Mouse (Mus musculus) lung, embryonic 15.5 days (tissue): Measurements from ENCODE around the gene Crip3. TPM values are rescaled to one million over a fixed set of nuclear protein-coding genes. Genes with fewer than 3 reads are reported as not detected.

ENCODE experiments used
- ATAC-seq: fragments of 200-750 bp; cut with Nextera tagmentation; 2 replicates; pipeline ENCODE4 v1.8.0; 2017; ENCODE audit warnings: moderate number of reproducible peaks, borderline replicate concordance; ENCODE audit not compliant: low FRiP score, low TSS enrichment; ENCODE audit errors: extremely low read depth
- H3K27ac ChIP-seq: fragments of 300-500 bp; sonication (generic); 2 replicates; pipeline ENCODE4 v1.5.1; 2015; ENCODE audit warnings: moderate library complexity, mild to moderate bottlenecking, inconsistent platforms
- H3K27me3 ChIP-seq: fragments of 300-500 bp; sonication (generic); 2 replicates; pipeline ENCODE4 v1.6.1; 2015; ENCODE audit warnings: inconsistent platforms
- H3K36me3 ChIP-seq: fragments of 300-500 bp; sonication (generic); 2 replicates; pipeline ENCODE4 v1.6.1; 2015; ENCODE audit warnings: inconsistent platforms
- H3K4me1 ChIP-seq: fragments of 300-500 bp; sonication (generic); 2 replicates; pipeline ENCODE4 v1.6.1; 2015; ENCODE audit warnings: inconsistent platforms
- H3K4me2 ChIP-seq: fragments of 300-500 bp; sonication (generic); 2 replicates; pipeline ENCODE4 v1.6.1; 2015; ENCODE audit warnings: inconsistent platforms, mild to moderate bottlenecking, moderate library complexity
- H3K4me3 ChIP-seq: fragments of 300-500 bp; sonication (generic); 2 replicates; pipeline ENCODE4 v1.5.1; 2015; ENCODE audit warnings: mild to moderate bottlenecking, inconsistent platforms
- H3K9ac ChIP-seq: fragments of 300-500 bp; sonication (generic); 2 replicates; pipeline ENCODE4 v1.6.1; 2015; ENCODE audit warnings: inconsistent platforms
- H3K9me3 ChIP-seq: fragments of 300-500 bp; sonication (generic); 2 replicates; pipeline ENCODE4 v1.6.1; 2016; ENCODE audit warnings: inconsistent platforms
- WGBS: fragments of 180-500 bp; shearing (Covaris S2); methylation state at CpG from one replicate; pipeline ENCODE4 v1.1.7; 2015; 5-methylcytosine and 5-hydroxymethylcytosine counted together
- polyA plus RNA-seq: library from polyadenylated mRNA; unstranded; fragments of >200 nt; fragmentation: Nextera tagmentation; extraction: Ambion mirVana; gene quantifications from 2 replicates; pipeline ENCODE4 v1.2.1, GENCODE M21; 2015

Gene Crip3
- polyA plus RNA-seq, 1 experiment from 2014 or later = 7.8 TPM

DNA sequence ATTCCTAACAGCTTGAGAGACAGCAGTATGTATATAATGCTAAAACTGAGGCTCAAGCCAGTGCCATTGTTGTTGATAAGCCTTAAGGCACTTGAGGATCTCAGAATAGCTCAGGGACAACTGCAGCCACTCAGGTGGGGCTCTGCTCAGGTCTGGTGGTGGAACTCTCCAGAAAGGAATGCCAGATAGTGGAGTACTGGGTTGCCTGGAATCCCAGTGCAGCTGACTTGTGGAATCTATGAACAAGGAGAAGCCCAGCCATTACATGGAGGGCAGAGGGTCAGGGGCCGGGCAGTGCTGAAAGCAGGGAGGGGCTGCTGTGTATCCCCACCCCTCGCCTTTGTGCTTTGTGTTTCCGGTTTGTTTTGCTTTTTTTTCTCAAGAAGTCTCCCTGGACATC lies 29.7 kb downstream of the Crip3 start:
- 15% methylated on average over 3 of the region's 3 CpGs for WGBS
- Histone ChIP-seq H3K9me3 (no peaks in the 10 kb centered on the region), H3K36me3 (no peaks in the 10 kb centered on the region), H3K9ac (no peak overlapping the region), H3K4me3 (no peak overlapping the region), H3K27ac (no peak overlapping the region), H3K27me3 (peaks cover 89% of the 10 kb centered on the region), H3K4me2 (no peak overlapping the region), H3K4me1 (peaks cover 34% of the 10 kb centered on the region)
- ATAC-seq = no peak

DNA sequence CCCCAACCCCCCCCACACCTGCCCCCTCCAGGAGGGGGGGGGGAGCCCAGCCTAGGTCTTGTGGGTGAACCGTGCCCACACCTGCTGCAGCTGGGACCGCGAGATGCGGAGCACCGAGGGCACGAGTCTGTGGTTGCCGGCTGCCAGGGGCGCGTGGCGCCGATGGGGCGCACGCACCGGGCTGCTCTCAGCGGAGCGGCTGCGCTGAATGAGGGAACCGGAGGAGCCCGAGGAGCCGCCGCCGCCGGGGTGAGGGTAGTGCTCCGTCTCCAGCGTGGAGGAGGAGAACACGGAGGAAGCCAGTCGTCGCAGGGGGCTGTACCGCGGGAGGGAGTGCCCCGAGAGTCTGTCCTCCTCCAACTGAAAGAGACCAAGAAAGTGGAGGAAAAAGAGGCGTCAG lies 31.9 kb downstream of the Crip3 start:
- WGBS = under 1% methylated on average over 32 of the region's 32 CpGs
- no peaks in the 10 kb centered on the region for H3K36me3 ChIP-seq
- no peak overlapping the region for H3K27ac ChIP-seq
- H3K9ac ChIP-seq = peak overlapping the region; percentile 29
- no peaks in the 10 kb centered on the region for H3K9me3 ChIP-seq
- H3K27me3 ChIP-seq = peaks cover 67% of the 10 kb centered on the region
- peak overlapping the region; percentile 36 for H3K4me3 ChIP-seq
- ATAC-seq = no peak
- peak overlapping the region; percentile 73 for H3K4me2 ChIP-seq
- peaks cover 16% of the 10 kb centered on the region for H3K4me1 ChIP-seq

DNA sequence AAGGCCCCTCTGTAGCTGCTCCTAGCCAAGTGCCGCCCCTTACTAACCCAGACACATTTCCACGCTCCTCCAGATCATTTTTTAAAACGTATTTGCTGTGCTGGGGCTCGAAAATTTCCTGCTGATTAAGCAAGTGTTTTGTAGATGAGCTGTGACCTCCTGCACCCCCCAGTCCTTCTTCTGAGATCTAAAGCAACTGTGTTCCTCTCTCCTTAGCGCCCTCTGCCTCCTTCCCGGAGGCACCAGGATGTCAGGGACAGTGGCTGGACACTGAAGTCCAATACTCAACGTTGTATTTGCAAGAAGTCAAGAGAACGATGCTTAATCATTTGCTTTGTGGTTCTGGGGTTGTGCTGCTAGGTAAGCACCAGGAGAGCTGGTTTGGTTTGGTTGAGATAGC lies 32.6 kb downstream of the Crip3 start:
- Histone ChIP-seq H3K4me3 (peak overlapping the region; percentile 36), H3K27me3 (peaks cover 64% of the 10 kb centered on the region), H3K9me3 (no peaks in the 10 kb centered on the region), H3K4me1 (peaks cover 13% of the 10 kb centered on the region), H3K36me3 (no peaks in the 10 kb centered on the region), H3K4me2 (peak overlapping the region; percentile 73), H3K27ac (no peak overlapping the region), H3K9ac (peak overlapping the region; percentile 29)
- ATAC-seq = no peak
- 4% methylated on average over 8 of the region's 8 CpGs for WGBS

DNA sequence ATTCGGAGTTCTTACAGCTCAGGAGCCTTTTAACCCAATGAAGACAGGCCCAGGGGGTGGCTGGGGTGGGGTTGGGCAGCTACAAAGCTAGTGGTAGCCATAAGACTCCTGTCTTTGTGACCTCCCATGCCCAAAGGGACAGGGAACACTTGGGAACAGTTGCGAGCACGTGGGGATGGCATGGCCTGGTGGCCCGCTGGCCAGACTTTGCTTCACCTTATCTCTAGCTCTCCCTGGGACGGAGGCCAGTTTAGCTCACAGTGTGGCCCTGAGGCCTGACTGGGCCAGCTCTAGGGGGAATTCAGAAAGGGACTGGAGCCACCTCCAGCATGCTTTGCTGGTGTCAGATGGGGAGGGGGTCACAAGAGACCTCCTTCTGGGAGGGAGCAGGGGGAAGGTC lies 33.5 kb downstream of the Crip3 start:
- H3K9ac ChIP-seq = no peak overlapping the region
- H3K27me3 ChIP-seq = peaks cover 58% of the 10 kb centered on the region
- H3K27ac ChIP-seq = no peak overlapping the region
- H3K9me3 ChIP-seq = no peaks in the 10 kb centered on the region
- peaks cover 13% of the 10 kb centered on the region for H3K4me1 ChIP-seq
- 70% methylated on average over 5 of the region's 5 CpGs for whole genome bisulfite sequencing
- no peaks in the 10 kb centered on the region for H3K36me3 ChIP-seq
- no peak overlapping the region for H3K4me2 ChIP-seq
- no peak overlapping the region for H3K4me3 ChIP-seq
- no peak for ATAC-seq

DNA sequence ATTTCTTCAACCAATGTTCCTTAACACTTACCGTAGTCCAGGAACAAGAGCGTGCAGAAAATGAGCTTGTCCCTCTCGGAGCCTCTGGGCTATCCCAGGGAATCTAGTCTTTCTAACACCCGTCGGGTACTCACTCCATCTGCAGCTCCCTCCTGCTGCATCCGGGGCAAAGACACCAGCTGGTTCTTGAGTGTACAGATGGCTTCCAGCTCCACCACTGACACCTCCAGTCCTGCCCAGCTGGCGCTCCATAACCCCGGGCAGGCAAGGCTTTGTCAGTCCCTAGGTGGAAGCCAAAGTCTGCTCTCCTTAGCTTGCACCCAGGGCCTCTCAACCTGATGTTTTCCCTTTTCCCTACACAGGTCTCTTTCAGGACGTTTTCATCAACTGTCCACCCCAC lies 39.1 kb downstream of the Crip3 start:
- H3K4me1 ChIP-seq = no peaks in the 10 kb centered on the region
- H3K27ac ChIP-seq = no peak overlapping the region
- H3K9ac ChIP-seq = no peak overlapping the region
- WGBS = 56% methylated on average over 9 of the region's 9 CpGs
- no peaks in the 10 kb centered on the region for H3K9me3 ChIP-seq
- ATAC-seq = no peak
- H3K36me3 ChIP-seq = no peaks in the 10 kb centered on the region
- H3K4me3 ChIP-seq = no peak overlapping the region
- peaks cover 7% of the 10 kb centered on the region for H3K27me3 ChIP-seq
- no peak overlapping the region for H3K4me2 ChIP-seq

DNA sequence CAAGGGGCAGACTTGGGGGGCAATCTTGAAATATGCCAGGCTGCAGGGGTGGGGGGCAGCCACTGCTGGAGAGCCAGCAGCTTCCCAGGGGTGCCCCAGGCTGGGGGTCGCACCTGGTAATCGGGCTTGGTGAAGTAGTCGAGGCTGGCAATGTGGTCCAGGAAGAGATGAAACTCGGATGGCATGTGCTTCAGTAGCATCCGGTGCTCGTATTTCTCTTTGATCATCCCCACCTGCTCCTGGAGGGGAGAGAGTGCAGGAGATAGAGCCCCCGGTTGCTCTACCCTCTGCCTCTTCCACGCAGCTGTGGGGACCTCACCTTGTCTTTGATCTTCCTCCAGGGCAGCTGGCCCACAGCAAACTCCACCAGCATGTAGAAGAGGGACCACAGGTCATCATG lies 47.9 kb downstream of the Crip3 start:
- no peaks in the 10 kb centered on the region for H3K4me1 ChIP-seq

DNA sequence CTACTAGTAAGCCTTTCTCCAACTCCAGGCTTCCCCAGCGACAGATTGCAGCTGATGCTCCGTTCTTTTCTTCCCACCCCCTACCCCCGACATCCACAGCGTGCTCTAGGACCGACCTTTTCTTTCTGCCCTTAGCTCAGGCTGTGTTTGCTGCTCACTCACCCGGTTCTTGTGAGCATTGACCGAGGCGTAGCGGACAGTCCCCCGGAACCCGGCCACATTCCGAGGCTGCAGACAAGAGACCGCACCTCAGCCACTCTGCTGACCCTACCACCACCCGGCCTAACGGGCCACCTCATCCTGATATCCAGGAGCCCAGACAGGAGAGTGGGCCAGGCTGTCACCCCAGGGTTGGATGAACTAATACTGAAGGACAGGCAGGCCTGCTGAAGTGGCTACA lies 48.6 kb downstream of the Crip3 start:
- no peak for ATAC-seq
- H3K4me2 ChIP-seq = no peak overlapping the region
- no peaks in the 10 kb centered on the region for H3K9me3 ChIP-seq
- no peak overlapping the region for H3K9ac ChIP-seq
- no peaks in the 10 kb centered on the region for H3K4me1 ChIP-seq
- 77% methylated on average over 15 of the region's 15 CpGs for WGBS
- H3K4me3 ChIP-seq = no peak overlapping the region
- peaks cover 18% of the 10 kb centered on the region; the same call in 1 of the 2 replicates for H3K27me3 ChIP-seq
- no peak overlapping the region for H3K27ac ChIP-seq
- H3K36me3 ChIP-seq = no peaks in the 10 kb centered on the region

More for the DNA sequence above, 47.9 kb downstream of the Crip3 start:
- Histone ChIP-seq H3K9me3 (no peaks in the 10 kb centered on the region), H3K36me3 (no peaks in the 10 kb centered on the region), H3K9ac (no peak overlapping the region), H3K4me2 (no peak overlapping the region), H3K4me3 (no peak overlapping the region), H3K27ac (no peak overlapping the region), H3K27me3 (peaks cover 18% of the 10 kb centered on the region; the same call in 1 of the 2 replicates)
- 52% methylated on average over 8 of the region's 8 CpGs for WGBS
- ATAC-seq = no peak

Other genes starting within 250 kb of the Crip3 start
- gene Polh, start 226.3 kb upstream of the Crip3 start, polyA plus RNA-seq = 21.4 and 21.9 TPM in 2 replicates
- gene Xpo5, start 226.1 kb upstream of the Crip3 start, polyA plus RNA-seq = 34.6 and 35.5 TPM in 2 replicates
- 84.6 and 92.4 TPM in 2 replicates for gene Polr1c, start 180.9 kb upstream of the Crip3 start, polyA plus RNA-seq
- 102 and 118 TPM in 2 replicates for gene Yipf3, start 180.8 kb upstream of the Crip3 start, polyA plus RNA-seq
- 0.66 and 0.79 TPM in 2 replicates for gene Lrrc73, start 175.4 kb upstream of the Crip3 start, polyA plus RNA-seq
- gene Tjap1, start 145.9 kb upstream of the Crip3 start, polyA plus RNA-seq = 36.2 and 37.5 TPM in 2 replicates
- gene Dlk2, start 131.5 kb upstream of the Crip3 start, polyA plus RNA-seq = 0.93 and 1.7 TPM in 2 replicates
- gene Abcc10, start 100.6 kb upstream of the Crip3 start, polyA plus RNA-seq = 3.9 and 5.3 TPM in 2 replicates
- gene Zfp318, start 45.2 kb upstream of the Crip3 start, polyA plus RNA-seq = 8.9 and 9.8 TPM in 2 replicates
- gene Slc22a7, start 9.5 kb downstream of the Crip3 start, polyA plus RNA-seq = 0.29 TPM in 1 of 2 replicates, not detected in the other
- 0.04 and 0.11 TPM in 2 replicates for gene Ttbk1, start 58.7 kb downstream of the Crip3 start, polyA plus RNA-seq
- gene Dnph1, start 67.8 kb downstream of the Crip3 start, polyA plus RNA-seq = 43.0 and 51.3 TPM in 2 replicates
- 2.9 and 3.4 TPM in 2 replicates for gene Cul9, start 117.5 kb downstream of the Crip3 start, polyA plus RNA-seq
- 10.4 and 10.7 TPM in 2 replicates for gene Srf, start 127.2 kb downstream of the Crip3 start, polyA plus RNA-seq
- 134 and 142 TPM in 2 replicates for gene Ptk7, start 200.6 kb downstream of the Crip3 start, polyA plus RNA-seq
- 24.9 and 25.8 TPM in 2 replicates for gene Klc4, start 217.1 kb downstream of the Crip3 start, polyA plus RNA-seq
- gene Mrpl2, start 217.3 kb downstream of the Crip3 start, polyA plus RNA-seq = 106 TPM in 2 replicates
- gene Cul7, start 221.4 kb downstream of the Crip3 start, polyA plus RNA-seq = 48.2 and 49.5 TPM in 2 replicates
- 55.1 and 56.2 TPM in 2 replicates for gene Rrp36, start 245.4 kb downstream of the Crip3 start, polyA plus RNA-seq
- 128 and 134 TPM in 2 replicates for gene Mea1, start 249.9 kb downstream of the Crip3 start, polyA plus RNA-seq